Mouse (Mus musculus): ENCODE data around the gene Rps6ka2. TPM values are rescaled to one million over a fixed set of nuclear protein-coding genes. Genes with fewer than 3 reads are reported as not detected.

Rps6ka2 gene
- total RNA-seq, 2 experiments from 2014 or later: 37.9 to 43.0 TPM

DNA sequence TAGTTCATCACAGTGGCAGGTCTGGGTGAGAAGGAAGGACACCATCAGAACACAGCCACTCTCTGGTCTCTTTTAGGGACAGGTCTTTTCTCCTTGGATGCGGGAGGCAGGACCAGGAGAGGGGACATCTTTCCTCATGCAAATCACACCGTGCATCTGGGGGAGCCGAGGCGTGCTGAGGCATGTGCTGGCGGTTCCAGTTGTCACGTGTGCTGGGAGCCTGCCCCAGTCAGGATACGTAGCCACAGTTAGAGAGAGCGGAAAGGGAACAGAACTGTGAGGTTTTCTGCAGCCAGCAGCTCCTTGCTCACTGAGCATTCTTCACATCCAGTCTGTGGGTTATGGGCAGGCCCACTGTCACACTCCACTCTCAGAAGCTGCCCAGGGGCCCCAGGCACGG, 48.5 kb downstream of the Rps6ka2 start:
- DNase-seq (ENCODE audit: low spot score in 2 of 2): no peak

DNA sequence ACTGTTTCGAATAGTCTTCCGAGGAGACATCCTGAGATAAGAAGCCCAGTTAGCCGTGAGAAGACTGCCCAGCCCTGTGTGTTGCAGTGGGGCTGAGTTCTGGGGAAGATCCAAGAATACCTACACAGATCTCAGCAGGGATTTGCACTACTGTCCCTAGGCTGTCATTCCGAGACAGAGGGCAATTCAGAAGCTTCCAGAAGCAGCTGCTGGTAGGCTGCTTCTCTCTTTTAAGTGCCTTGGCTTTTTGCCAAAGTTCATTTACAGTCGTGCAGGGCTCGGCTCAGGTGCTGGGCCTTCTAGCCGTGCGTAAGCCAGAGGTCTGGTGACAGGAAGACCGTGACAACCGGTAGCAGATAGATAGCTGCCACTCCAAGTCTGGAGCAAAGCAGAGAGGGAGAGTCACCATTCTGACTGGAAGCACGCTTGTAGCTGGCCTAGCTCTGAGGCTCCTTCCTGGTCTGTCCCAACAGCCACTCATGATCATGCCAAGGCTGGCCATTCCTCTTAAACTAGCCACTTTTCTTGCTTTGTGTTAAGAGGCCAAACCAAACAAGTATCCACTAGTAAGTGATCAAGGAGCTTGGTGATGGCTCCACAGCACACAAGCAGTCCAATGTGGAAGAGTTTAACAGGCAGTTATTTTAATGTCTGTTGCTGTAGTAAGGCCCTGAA, 49.3 kb downstream of the Rps6ka2 start:
- DNase-seq (ENCODE audit: low spot score in 2 of 2): no peak

DNA sequence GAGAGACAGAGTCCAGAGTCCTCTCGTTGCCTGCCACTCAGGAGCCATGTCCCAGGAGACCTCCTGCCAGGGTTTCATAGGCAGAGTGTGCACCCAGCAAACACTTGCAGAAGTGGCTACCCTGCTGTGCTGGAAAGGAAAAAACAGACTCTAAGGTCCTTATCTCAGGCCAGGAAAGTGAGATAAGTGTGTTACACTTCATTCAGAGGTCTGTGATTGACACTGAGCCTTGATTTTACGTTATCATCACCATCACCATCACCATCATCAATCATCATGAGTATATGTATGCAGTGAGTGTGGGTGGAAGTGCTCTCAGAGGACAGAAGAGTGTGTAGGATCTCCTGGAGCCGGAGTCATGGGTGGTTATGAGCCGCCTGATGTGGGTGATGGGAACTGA, 51.4 kb downstream of the Rps6ka2 start:
- DNase-seq (ENCODE audit: low spot score in 2 of 2): no peak

DNA sequence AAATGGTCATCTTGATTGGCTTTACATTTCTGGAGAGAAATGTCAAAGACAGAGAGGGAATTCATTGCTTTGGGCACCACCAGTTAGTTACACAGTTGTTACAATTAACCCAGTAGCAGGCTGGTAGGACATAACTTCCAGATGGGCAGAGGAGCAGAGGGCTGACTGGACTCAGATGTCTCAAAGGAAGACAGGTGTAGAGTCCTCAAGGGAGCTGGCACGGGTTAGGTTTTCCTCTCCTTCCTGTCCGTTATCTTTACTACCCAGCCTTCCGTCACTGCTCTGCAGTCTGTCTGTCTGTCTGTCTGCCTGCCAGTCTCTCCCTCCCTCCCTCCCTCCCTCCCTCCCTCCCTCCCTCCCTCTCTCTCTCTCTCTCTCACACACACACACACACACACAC, 52.3 kb downstream of the Rps6ka2 start:
- DNase-seq (ENCODE audit: low spot score in 2 of 2): no peak

DNA sequence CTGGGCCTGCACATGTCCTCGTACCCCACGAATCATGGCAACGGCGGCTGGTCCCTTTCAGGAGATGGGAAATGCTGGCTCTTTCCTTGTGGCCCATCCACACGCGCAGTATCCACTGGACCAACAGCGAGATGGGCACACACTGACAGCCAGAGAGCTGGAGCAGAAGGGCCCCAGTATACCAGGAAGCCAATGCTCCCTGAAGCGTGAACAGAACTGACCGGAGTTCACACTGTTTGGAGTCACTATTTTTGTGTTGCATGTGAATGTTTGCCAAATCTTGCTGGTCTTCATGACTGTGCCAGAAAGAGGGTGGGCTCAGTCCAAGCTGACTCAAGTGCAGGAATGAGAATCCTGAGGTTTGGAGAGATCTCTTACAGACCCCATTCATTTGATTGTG, 58.6 kb downstream of the Rps6ka2 start:
- DNase-seq (ENCODE audit: low spot score in 2 of 2): no peak

DNA sequence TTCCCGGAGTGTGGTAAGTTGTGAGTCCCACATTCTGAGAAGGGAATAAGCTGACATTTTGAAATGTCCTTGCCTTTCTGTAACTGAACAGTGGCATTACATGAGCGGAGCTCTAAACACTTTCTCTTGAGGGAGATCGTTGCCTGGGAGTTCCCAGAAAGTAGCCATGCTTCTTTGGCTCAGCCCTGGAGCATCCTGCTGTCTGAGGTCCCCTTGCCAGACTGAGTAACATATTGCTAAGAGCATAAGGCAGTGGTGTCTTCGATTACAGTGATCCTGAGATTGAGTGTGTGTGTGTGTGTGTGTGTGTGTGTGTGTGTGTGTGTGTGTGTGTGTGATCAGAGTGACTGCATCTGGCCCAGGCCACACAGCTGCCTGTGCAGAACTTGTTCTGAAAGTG, 61.4 kb downstream of the Rps6ka2 start:
- DNase-seq (ENCODE audit: low spot score in 2 of 2): no peak

DNA sequence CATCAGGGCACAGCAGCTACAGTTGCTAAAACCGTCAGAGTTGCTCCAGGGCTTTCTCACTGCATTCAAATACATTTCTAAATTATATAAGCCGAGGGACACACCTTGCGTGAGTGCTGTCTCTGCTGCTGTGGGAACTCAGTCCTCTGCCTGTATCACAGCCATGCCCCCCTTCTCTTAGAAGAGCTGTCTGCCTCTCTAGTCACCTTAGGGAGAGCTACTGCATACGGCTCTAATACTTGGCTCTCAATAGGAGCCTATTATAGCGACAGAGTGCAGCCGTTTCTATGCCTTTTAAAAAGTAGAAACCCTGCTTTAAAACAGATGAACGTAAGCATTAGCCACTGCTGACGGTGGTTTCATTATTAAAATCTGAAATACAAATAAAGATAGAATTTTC, 61.9 kb downstream of the Rps6ka2 start:
- DNase-seq (ENCODE audit: low spot score in 2 of 2): no peak

DNA sequence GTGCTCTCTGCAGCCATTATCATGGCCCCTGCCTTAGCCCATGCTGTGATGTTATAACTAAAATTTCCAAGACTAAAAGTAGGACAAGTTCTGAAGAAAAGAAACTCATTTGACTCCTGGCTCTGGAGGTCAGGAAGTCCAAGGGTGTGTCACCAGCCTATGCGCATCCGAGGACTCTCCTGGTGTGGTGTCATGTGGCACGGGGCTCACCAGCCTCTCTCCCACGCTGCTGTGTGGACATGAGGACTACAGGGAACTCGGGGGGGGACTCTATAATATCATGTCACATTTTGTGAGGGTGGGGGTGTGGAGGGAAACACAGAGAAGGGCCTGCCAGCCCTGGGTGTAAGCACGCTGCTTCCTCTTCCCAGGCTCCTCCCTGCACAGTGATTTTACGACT, 62.5 kb downstream of the Rps6ka2 start:
- no peak for DNase-seq (ENCODE audit: low spot score in 2 of 2)

DNA sequence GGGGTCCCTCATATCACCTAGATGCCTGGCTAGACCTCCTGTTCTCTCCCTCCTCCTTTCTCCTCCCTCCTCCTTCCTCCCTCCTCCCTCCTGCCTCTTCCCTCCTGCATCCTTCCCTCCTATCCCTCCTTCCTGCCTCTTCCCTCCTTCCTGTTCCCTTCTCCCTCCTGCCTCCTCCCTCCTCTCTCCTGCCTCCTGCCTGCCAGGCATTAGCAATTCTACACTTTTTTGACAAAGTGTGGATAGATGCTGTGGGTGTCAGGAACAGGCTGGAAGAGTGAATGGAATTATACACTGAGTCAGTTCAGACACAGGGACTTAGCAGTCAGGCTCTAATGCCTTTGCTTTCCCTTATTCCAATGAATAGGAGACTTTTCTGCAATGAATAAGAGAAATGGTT, 63.3 kb downstream of the Rps6ka2 start:
- no peak for DNase-seq (ENCODE audit: low spot score in 2 of 2)

DNA sequence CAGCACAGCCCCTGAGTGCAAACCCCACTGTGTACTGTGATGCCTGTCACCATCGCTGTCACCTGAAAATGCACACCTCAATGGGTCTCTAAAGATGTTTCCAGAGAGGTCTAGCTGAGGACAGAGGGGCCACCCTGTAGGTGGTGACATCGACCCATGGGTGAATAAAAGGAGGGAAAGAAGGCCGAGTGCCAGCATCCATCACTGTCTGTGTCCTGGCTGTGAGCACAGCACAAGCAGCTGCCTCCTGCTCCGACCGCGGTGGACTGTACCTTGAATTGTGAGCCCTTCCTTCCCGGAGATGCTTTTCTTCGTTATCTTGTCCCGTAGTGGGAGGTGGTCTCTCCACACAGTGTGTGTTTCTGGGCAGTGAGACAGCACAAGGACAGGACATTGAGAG, 67.8 kb downstream of the Rps6ka2 start:
- no peak for DNase-seq (ENCODE audit: low spot score in 2 of 2)

DNA sequence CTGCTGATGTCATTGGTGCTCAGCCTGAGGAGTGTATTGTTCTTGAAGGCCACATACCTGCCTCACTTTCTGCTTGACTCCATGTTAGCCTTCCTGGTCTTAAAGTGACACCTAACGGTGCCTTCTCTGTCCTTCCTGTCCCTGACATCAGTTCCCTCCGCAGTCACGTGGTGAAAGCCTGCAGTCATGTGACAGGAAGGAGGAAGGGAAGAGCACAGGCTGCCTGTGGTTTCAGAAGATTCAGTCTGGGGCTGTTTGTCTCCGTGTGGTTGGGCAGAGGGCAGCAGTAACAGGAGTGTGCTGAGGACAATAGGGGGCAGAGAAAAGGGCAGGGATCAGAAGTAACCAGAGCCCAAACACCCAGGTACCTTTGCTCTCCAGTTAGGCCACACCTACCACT, 68.9 kb downstream of the Rps6ka2 start:
- no peak for DNase-seq (ENCODE audit: low spot score in 2 of 2)

DNA sequence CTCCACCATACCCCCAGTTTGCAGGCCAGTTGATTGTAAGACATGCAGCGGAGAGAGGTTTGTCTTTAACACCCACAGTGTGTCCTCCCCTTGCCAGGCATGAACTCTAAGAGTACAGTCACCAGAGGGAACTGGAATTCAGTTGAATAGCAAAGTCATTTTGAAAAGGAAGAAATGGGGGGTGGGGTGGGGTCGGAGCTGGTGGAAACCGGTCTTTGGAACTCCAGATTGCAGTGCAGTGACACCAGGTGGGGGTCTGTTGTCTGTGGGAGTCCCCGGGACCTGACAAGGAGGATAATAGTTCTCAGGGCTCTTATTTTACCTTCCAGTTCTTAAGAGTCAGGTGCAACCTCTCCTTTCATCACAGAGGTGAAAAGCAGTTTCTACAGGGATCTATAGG, 70.6 kb downstream of the Rps6ka2 start:
- DNase-seq (ENCODE audit: low spot score in 2 of 2): no peak

DNA sequence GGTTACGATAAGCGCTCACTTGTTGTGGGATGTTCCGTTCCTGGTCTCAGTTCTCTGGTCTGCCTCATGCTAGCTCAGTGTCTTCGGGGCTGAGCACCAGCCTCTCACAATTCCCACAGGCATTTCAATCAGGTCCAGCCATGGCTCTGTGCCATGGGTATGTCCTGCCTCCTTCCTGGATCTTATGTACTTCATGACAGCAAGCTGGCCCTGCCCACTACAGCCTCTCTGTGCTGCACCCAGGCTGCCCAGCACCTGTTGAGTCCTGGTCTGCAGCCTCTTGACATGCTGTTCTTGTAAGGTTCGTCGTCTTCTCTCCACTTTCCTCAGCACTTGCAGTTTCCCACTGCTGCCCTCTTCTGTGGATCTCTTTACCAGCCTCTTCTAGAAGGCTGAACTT, 75.2 kb downstream of the Rps6ka2 start:
- no peak for DNase-seq (ENCODE audit: low spot score in 2 of 2)

DNA sequence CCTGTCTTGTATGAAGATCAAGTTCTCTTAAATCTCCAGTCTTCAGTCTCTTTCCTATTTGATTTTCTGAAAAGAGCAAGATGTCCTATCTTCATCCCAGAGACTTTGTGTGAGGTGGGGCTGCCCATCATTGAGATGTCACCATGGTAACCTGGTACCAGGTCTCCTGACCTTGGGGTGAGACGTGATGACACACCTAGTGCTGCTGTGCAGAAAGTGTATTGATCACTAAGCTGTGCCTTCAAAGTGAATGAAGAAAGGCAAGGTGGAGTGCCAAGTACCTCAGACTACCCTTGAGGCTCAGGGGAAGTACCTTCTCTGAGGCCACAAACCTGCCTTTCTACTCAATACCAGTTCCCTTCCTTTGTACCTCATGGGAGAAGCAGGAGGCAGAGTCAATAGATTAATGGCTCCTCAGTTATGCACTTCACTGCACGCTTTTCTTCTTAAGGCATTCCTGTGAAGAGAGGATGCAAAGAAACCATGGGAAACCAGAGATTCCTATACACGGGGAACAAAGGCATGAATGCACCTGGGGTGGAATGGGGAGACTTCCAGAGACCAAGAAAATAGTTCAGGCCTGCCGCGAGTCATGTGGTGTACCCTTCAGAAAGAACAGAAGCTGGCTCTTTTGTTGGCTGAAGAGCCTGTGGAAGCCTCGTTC, 77.1 kb downstream of the Rps6ka2 start:
- no peak for DNase-seq (ENCODE audit: low spot score in 2 of 2)

DNA sequence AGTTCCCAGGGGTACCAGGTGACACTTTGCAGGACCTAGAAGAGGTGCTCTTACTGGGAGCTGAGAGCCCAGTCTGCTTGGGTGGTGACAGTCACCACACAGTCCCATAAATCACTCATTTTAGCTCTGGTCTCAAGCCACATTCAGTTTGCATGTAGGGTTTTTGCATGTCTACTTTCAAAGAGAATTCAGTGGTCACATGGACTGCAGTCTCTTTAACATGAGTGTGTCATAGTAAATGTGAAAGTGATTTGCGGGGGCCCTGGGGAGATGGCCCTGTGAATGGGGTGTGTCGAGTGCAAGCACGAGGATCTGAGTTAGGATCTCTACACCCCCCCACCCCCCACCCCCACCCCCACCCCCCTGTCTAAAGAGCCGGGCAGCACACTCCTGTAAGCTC, 80.5 kb downstream of the Rps6ka2 start:
- no peak for DNase-seq (ENCODE audit: low spot score in 2 of 2)

DNA sequence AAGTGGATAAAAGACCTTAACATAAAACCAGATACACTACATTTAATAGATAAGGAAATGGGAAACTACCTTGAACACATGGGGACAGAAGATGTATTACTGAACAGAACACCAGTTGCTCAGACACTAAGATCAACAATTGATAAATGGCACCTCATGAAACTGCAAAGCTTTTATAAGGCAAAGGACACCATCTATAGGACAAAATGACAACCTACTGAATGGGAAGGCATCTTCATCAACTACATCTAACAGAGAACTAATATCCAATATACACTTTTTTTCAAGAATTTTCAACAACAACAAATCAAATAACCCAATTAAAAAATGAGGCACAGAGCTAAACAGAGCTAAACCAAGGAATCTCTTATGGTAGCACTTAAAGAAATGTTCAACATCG, 87.3 kb downstream of the Rps6ka2 start:
- DNase-seq (ENCODE audit: low spot score in 2 of 2): no peak

DNA sequence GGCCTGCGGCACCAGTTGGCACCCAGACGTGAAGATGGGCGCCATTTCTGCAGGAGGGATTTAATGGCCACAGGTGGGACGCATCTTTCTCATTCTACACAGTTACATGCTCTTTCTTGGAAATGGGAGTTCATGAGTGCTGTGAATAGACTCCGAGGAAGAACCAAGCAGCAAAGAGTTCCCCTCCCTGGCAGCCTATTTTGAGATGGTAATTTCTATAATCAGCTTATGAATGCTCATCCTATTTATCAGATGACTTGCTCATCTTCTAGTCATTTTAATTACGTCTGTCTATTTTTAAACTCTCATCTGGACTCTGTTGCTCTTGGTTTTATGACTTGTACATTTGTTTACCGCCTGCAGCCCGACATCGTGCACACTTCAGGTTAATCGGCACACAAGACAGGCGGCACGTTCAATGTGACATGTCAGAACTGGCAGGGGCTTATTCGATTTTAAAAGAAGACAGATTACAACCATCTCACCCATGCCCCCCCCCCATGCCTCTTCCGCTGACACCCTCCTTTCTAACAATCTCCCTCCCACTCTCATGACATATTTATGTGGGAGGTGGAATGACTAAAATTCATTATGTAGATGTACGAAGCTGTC, 88.9 kb downstream of the Rps6ka2 start:
- DNase-seq (ENCODE audit: low spot score in 2 of 2): no peak

DNA sequence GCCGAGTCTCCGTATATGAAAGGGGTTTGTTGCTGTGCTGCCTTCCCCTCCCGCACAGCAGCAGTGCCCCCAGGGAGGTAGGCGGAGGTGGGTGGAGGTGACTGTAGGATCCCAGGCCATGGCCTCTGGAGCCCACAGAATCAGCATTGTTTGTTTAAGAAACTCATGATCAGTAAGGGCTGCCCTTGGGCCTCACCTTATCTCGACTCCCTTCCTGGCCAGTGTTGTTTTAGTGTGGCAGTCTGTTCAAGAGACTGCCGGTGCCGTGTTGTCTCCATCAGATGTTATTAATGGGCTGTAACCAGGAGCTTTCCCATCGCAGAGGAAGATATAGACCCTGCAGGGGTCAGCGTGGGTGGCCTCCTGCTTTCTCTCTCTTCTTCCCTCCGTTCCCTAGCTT, 90.4 kb downstream of the Rps6ka2 start:
- no peak for DNase-seq (ENCODE audit: low spot score in 2 of 2)

DNA sequence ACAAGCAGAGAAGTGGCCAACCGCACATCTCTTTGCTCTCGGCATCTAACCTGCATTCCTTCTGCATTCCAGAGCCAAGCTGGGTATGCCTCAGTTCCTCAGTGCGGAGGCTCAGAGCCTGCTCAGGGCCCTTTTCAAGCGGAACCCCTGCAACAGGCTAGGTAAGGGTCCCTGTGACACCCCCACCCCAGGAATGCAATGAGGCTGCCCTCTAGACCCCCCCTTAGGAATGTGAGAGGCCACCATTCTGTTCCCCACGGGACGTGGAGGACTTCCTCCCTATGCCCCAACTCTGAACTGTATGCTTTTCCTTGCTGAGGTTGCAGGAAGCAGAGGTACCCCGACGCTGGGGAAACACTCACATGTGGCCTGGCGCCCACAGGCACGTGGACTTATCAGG, 92.1 kb downstream of the Rps6ka2 start:
- no peak for DNase-seq (ENCODE audit: low spot score in 2 of 2)

DNA sequence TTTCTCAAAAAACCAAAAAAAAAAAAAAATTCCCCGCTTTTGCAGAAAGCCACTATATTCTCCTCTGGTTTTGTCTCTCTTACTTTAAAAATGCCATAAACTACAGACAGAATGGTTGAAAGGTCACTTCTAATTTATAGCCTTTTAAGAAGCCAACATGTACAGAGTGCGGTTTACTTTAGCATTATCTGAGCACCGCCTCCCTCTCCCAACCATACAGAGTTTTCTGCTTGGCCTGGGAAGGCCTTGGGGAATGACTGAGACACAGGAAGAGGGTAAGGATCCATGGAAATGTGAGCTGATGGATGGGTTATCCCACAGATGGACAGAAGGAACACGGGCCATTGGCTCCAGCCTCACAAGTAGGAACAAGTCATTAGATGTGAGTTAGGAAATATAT, 92.7 kb downstream of the Rps6ka2 start:
- DNase-seq (ENCODE audit: low spot score in 2 of 2): no peak

DNA sequence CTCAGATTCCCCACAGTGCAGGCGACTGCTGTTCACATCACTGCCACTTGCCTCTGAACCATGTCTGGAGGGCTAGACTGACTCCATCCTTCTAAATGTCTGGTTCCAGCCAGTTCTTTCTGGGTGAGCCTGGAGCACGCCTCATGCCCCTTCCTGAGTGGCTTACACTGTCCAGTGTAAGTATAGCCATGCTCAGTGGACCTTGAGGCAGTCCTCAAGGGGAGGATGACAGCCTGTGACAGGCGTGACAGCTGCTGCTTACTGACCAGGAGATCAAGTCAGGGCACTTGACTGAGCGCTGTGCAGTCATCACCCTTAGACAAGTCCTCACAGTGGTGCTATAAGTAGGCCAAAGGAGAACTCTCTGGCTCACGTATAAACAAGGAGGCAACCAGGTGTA, 94.7 kb downstream of the Rps6ka2 start:
- no peak for DNase-seq (ENCODE audit: low spot score in 2 of 2)

DNA sequence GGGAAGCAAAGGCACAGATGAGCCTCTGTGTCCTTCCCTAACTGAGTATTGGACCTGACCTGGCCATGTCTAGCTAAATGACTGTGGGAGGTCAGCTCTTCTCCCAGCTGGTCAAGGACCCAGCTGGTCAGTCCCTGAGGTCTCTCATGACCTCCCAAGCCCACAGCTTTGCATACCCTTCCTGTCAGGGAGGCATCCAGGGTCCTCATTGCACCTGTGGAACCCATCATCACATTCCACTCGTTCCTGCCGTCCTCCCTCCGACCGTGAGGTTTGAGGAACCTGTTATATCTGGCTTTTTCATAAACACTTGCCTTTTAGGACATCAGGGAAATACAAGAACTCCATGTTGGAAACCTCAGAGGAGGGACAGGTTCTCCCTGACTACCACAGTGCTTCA, 95.4 kb downstream of the Rps6ka2 start:
- no peak for DNase-seq (ENCODE audit: low spot score in 2 of 2)

Measured in gastrocnemius, postnatal 4 days (tissue).